Mouse (Mus musculus) embryonic fibroblast, embryonic 13.5 days (primary cell): ENCODE results near the gene Dnajc19.

Experiments
- CTCF ChIP-seq: IDR thresholded peaks from 2 replicates; pipeline ENCODE4 v1.5.1; 2011; ENCODE audit warnings: mild to moderate bottlenecking, control low read depth, low read length, moderate library complexity, borderline replicate concordance; ENCODE audit not compliant: insufficient read depth
- POLR2A ChIP-seq: IDR thresholded peaks from 2 replicates; pipeline ENCODE4 v1.6.1; 2011; ENCODE audit warnings: low read depth, mild to moderate bottlenecking, control low read depth, low read length, moderate library complexity

GRCm38 (mm10) chr3:34129957-34130356, 48.8 kb upstream of the Dnajc19 start:
- TF ChIP-seq CTCF, result no peak
- no peak for TF ChIP-seq POLR2A
